Mouse (Mus musculus): Measurements from ENCODE around the gene Trappc12. TPM values are rescaled to one million over a fixed set of nuclear protein-coding genes. Genes with fewer than 3 reads are reported as not detected.

Gene Trappc12
- polyA plus RNA-seq, 1 experiment, result 33.4 TPM

GRCm38 (mm10) chr12:28697821-28698595, 52.3 kb downstream of the Trappc12 start:
- no peak overlapping the region for H3K27ac ChIP-seq (ENCODE audit: control insufficient read depth, insufficient read depth, low read length)
- H3K4me1 ChIP-seq (replicated peaks; ENCODE audit: control insufficient read depth, insufficient read depth, low read length), result no peaks in the 10 kb centered on the region
- TF ChIP-seq POLR2A (IDR thresholded peaks at IDR 0.05; ENCODE audit: control insufficient read depth, extremely low read depth, insufficient read depth, low read length, poor library complexity), result no peak
- no peak for TF ChIP-seq CTCF (IDR thresholded peaks at IDR 0.05; ENCODE audit: borderline replicate concordance, control insufficient read depth, extremely low read depth, insufficient read depth, low read length, poor library complexity)
- WGBS, result 94% methylated on average over 14 of the region's 14 CpGs
- no peak overlapping the region for H3K4me3 ChIP-seq (ENCODE audit: control insufficient read depth, insufficient read depth, low read length)
- DNase-seq, result no peak
- no peaks in the 10 kb centered on the region for H3K36me3 ChIP-seq (ENCODE audit: control insufficient read depth, insufficient read depth, low read length)
- H3K27me3 ChIP-seq (ENCODE audit: control insufficient read depth, insufficient read depth, low read length), result no peaks in the 10 kb centered on the region

- TF ChIP-seq POLR2A (IDR thresholded peaks at IDR 0.05; ENCODE audit: control insufficient read depth, extremely low read depth, insufficient read depth, low read length, poor library complexity) (no peak), CTCF (IDR thresholded peaks at IDR 0.05; ENCODE audit: borderline replicate concordance, control insufficient read depth, extremely low read depth, insufficient read depth, low read length, poor library complexity) (no peak)
- Histone ChIP-seq H3K36me3 (ENCODE audit: control insufficient read depth, insufficient read depth, low read length) (peaks cover 16% of the 10 kb centered on the region), H3K4me3 (ENCODE audit: control insufficient read depth, insufficient read depth, low read length) (no peak overlapping the region), H3K27ac (ENCODE audit: control insufficient read depth, insufficient read depth, low read length) (no peak overlapping the region), H3K4me1 (replicated peaks; ENCODE audit: control insufficient read depth, insufficient read depth, low read length) (no peaks in the 10 kb centered on the region), H3K27me3 (ENCODE audit: control insufficient read depth, insufficient read depth, low read length) (no peaks in the 10 kb centered on the region)
- DNase-seq, result no peak
- 97% methylated on average over 7 of the region's 7 CpGs for WGBS
These were observed 55.5 kb downstream of the Trappc12 start for GRCm38 (mm10) chr12:28694776-28695175.

DNA sequence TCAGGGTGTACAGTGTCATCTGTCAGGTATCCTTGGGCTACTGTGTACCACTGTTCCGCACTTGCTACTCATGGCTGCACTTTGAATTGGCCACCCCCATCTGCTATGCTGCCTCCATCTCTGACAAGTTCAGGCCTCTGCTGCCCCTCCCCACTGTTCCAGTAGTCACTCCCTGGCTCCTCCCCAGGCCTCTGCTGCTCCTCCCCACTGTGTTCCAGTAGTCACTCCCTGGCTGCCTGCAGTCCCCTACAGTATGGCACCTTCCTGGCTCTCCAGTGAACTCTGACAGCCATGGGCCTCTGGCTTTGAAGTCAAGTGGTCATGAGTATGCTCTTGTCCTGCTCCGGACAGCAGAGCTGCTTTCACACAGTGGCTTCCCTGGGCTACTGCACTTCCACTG, 56.0 kb downstream of the Trappc12 start:
- 93% methylated on average over 2 of the region's 2 CpGs for WGBS
- TF ChIP-seq CTCF (IDR thresholded peaks at IDR 0.05; ENCODE audit: borderline replicate concordance, control insufficient read depth, extremely low read depth, insufficient read depth, low read length, poor library complexity), result no peak
- no peak for TF ChIP-seq POLR2A (IDR thresholded peaks at IDR 0.05; ENCODE audit: control insufficient read depth, extremely low read depth, insufficient read depth, low read length, poor library complexity)
- no peak for DNase-seq
- Histone ChIP-seq H3K36me3 (ENCODE audit: control insufficient read depth, insufficient read depth, low read length) (peaks cover 21% of the 10 kb centered on the region), H3K4me3 (ENCODE audit: control insufficient read depth, insufficient read depth, low read length) (no peak overlapping the region), H3K4me1 (replicated peaks; ENCODE audit: control insufficient read depth, insufficient read depth, low read length) (no peaks in the 10 kb centered on the region), H3K27me3 (ENCODE audit: control insufficient read depth, insufficient read depth, low read length) (no peaks in the 10 kb centered on the region), H3K27ac (ENCODE audit: control insufficient read depth, insufficient read depth, low read length) (no peak overlapping the region)

GRCm38 (mm10) chr12:28693738-28694137, 56.5 kb downstream of the Trappc12 start:
- TF ChIP-seq POLR2A (IDR thresholded peaks at IDR 0.05; ENCODE audit: control insufficient read depth, extremely low read depth, insufficient read depth, low read length, poor library complexity), result no peak
- no peak for TF ChIP-seq CTCF (IDR thresholded peaks at IDR 0.05; ENCODE audit: borderline replicate concordance, control insufficient read depth, extremely low read depth, insufficient read depth, low read length, poor library complexity)
- no peak overlapping the region for H3K4me3 ChIP-seq (ENCODE audit: control insufficient read depth, insufficient read depth, low read length)
- H3K4me1 ChIP-seq (replicated peaks; ENCODE audit: control insufficient read depth, insufficient read depth, low read length), result no peaks in the 10 kb centered on the region
- H3K27ac ChIP-seq (ENCODE audit: control insufficient read depth, insufficient read depth, low read length), result no peak overlapping the region
- no peak for DNase-seq
- peaks cover 24% of the 10 kb centered on the region for H3K36me3 ChIP-seq (ENCODE audit: control insufficient read depth, insufficient read depth, low read length)
- no peaks in the 10 kb centered on the region for H3K27me3 ChIP-seq (ENCODE audit: control insufficient read depth, insufficient read depth, low read length)
- 90% methylated on average over 3 of the region's 3 CpGs for WGBS

GRCm38 (mm10) chr12:28690730-28691129, 59.5 kb downstream of the Trappc12 start:
- Histone ChIP-seq H3K27ac (ENCODE audit: control insufficient read depth, insufficient read depth, low read length) (no peak overlapping the region), H3K27me3 (ENCODE audit: control insufficient read depth, insufficient read depth, low read length) (no peaks in the 10 kb centered on the region), H3K4me3 (ENCODE audit: control insufficient read depth, insufficient read depth, low read length) (no peak overlapping the region), H3K4me1 (replicated peaks; ENCODE audit: control insufficient read depth, insufficient read depth, low read length) (no peaks in the 10 kb centered on the region), H3K36me3 (ENCODE audit: control insufficient read depth, insufficient read depth, low read length) (peaks cover 24% of the 10 kb centered on the region)
- no peak for DNase-seq
- WGBS, result 98% methylated on average over 7 of the region's 7 CpGs
- TF ChIP-seq POLR2A (IDR thresholded peaks at IDR 0.05; ENCODE audit: control insufficient read depth, extremely low read depth, insufficient read depth, low read length, poor library complexity) (no peak), CTCF (IDR thresholded peaks at IDR 0.05; ENCODE audit: borderline replicate concordance, control insufficient read depth, extremely low read depth, insufficient read depth, low read length, poor library complexity) (no peak)

- H3K4me1 ChIP-seq (replicated peaks; ENCODE audit: control insufficient read depth, insufficient read depth, low read length), result no peaks in the 10 kb centered on the region
- peaks cover 24% of the 10 kb centered on the region for H3K36me3 ChIP-seq (ENCODE audit: control insufficient read depth, insufficient read depth, low read length)
- WGBS, result 95% methylated on average over 6 of the region's 6 CpGs
- no peak overlapping the region for H3K27ac ChIP-seq (ENCODE audit: control insufficient read depth, insufficient read depth, low read length)
- no peak overlapping the region for H3K4me3 ChIP-seq (ENCODE audit: control insufficient read depth, insufficient read depth, low read length)
- no peak for DNase-seq
- H3K27me3 ChIP-seq (ENCODE audit: control insufficient read depth, insufficient read depth, low read length), result no peaks in the 10 kb centered on the region
- TF ChIP-seq POLR2A (IDR thresholded peaks at IDR 0.05; ENCODE audit: control insufficient read depth, extremely low read depth, insufficient read depth, low read length, poor library complexity), result no peak
- no peak for TF ChIP-seq CTCF (IDR thresholded peaks at IDR 0.05; ENCODE audit: borderline replicate concordance, control insufficient read depth, extremely low read depth, insufficient read depth, low read length, poor library complexity)
These were observed 61.3 kb downstream of the Trappc12 start for GRCm38 (mm10) chr12:28688996-28689395.

Data from thymus, adult 2 months (tissue).